Mouse (Mus musculus): Measurements from ENCODE around the gene Hist2h2aa2.
"Not testable (repeated sequence)": the region's sequence is repeated elsewhere in the genome, so short reads cannot be mapped to it uniquely, and the experiment has no call there.

The Hist2h2aa2 gene

GRCm38 (mm10) chr3:96239949-96240798 is at the start of gene Hist2h2aa2:
TSS of gene Hist2h2aa2 (minus strand) at chr3:96240276.
- in situ Hi-C loops (cut with MboI; ENCODE audit: unreplicated experiment in 2 of 2), result not testable (repeated sequence)

GRCm38 (mm10) chr3:96289201-96289600 is 49.1 kb upstream of the Hist2h2aa2 start:
- in situ Hi-C loops (cut with MboI; ENCODE audit: unreplicated experiment in 2 of 2), result loop anchor here (25.0 kb wide), 1 partner anchor 348 kb away; the partner anchor contains the start of genes Gm42957 (in 2 of the 2), Itga10 (in 2 of the 2), Pex11b (in 2 of the 2) and Rbm8a (in 2 of the 2)

- in situ Hi-C loops (cut with MboI; ENCODE audit: unreplicated experiment in 2 of 2), result loop anchor here (25.0 kb wide), 1 partner anchor 350 kb away; the partner anchor contains the start of genes Gm42957 (in 2 of the 2), Itga10 (in 2 of the 2), Pex11b (in 2 of the 2) and Rbm8a (in 2 of the 2)
Observed at GRCm38 (mm10) chr3:96287334-96287733, 47.3 kb upstream of the Hist2h2aa2 start.

DNA sequence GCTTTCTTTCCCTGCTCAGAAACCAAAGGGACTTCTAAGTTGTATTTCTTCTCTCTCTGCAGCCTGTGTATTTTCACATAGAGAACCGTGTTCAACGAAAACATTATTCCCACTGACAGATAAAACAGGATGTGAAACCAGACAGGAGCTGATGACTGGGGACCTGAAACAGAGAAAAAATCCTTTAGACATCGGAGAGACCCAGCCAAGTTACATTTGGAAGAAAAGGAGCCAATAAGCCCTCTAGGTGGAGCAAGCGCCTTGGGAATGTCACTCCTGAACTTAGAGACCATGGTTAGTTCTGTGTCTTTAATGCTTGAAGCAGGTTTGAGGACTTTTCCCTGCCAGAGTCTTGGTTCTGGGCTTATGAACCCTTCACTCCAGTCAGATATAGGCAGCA is 44.4 kb upstream of the Hist2h2aa2 start:
- in situ Hi-C loops (cut with MboI; ENCODE audit: unreplicated experiment in 2 of 2), result loop anchor here (5.0 to 25.0 kb wide), 3 partner anchors 43 to 353 kb away; partner anchors contain the start of genes Gm42957 (in 2 of the 2), Itga10 (in 2 of the 2), Pex11b (in 2 of the 2) and Rbm8a (in 2 of the 2)

DNA sequence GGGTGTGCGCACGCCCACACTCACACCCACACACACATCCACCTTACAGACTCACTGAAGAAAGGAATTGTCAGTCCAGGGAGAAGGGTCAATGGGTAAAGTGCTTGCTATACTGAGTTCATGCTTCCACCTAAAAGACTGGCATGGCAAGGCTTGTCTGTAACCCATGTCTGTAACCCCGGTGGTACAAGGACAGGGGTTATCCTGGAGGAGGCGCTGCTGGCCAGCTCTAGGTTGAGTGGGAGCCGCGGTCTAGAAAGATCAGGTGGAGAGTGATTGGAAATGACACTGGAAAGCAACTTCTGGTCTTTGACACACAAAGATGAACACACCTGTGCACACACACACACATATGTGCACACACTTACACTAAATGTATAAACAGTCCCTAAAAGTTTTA is 40.6 kb upstream of the Hist2h2aa2 start:
- in situ Hi-C loops (cut with MboI; ENCODE audit: unreplicated experiment in 2 of 2), result loop anchor here (5.0 to 25.0 kb wide), 3 partner anchors 47 to 357 kb away; partner anchors contain the start of genes Gm42957 (in 2 of the 2), Itga10 (in 2 of the 2), Pex11b (in 2 of the 2) and Rbm8a (in 2 of the 2)

DNA sequence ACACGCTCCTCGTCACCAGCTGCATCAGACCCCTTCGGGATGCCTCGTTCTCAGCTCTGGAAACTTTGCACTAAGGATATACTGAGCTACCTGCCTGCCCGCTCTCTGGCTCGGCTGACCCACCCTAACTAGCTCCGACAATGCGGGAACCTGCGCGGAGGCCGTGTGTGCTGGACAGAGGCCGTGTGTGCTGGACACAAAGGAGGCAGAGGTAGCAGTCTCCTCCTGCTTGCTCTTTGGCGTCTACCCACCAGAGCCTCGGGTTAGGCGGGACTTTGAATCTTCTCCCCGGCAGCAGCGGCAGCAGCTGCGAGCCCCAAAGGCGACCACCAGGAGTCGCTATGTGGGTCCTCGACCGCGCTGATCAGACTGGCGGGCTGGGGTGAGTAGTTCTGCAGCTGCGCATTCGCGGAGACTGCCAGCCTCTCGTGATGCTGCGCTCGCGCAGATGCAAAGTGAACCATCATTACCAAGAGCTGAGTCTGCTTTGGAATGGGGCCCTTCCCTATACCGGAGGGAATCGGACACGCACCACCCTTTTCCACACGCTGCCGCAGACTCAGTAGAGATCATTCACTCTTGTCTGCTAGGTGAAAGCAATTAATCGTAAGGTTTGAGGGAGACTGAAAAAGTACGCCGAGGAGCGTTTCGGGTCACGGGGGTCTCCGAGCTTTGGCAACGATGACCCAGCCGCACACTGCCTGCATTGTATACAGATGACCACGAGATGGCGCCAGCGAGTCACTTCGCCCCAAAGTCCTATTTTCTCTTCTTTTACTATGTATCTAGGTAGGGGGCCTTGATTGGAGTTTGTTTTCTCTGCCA is 37.9 kb upstream of the Hist2h2aa2 start:
- in situ Hi-C loops (cut with MboI; ENCODE audit: unreplicated experiment in 2 of 2), result loop anchor here (5.0 to 25.0 kb wide), 2 partner anchors 224 to 359 kb away; partner anchors contain the start of genes Gm42957 (in 2 of the 2), Itga10 (in 2 of the 2), Pex11b (in 2 of the 2) and Rbm8a (in 2 of the 2)

DNA sequence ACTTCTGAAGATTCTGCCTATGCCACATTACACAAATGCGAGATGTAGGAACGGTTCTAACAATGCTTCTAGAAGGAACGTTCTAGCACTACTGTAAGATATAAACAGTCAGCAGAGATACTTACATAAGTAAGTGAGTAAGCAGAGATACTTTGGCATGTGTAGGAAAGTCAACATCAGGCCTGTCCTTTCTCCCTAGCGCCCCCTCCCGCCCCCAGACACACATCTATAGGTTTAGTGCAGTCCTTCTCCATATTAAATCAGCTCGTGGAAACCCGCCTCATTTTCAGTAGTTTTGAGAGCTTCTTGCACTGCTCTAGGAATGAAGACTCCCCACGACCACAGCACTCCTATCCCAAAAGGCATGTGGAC is 37.3 kb upstream of the Hist2h2aa2 start:
- in situ Hi-C loops (cut with MboI; ENCODE audit: unreplicated experiment in 2 of 2), result loop anchor here (5.0 to 25.0 kb wide), 2 partner anchors 225 to 360 kb away; partner anchors contain the start of genes Gm42957 (in 2 of the 2), Itga10 (in 2 of the 2), Pex11b (in 2 of the 2) and Rbm8a (in 2 of the 2)

DNA sequence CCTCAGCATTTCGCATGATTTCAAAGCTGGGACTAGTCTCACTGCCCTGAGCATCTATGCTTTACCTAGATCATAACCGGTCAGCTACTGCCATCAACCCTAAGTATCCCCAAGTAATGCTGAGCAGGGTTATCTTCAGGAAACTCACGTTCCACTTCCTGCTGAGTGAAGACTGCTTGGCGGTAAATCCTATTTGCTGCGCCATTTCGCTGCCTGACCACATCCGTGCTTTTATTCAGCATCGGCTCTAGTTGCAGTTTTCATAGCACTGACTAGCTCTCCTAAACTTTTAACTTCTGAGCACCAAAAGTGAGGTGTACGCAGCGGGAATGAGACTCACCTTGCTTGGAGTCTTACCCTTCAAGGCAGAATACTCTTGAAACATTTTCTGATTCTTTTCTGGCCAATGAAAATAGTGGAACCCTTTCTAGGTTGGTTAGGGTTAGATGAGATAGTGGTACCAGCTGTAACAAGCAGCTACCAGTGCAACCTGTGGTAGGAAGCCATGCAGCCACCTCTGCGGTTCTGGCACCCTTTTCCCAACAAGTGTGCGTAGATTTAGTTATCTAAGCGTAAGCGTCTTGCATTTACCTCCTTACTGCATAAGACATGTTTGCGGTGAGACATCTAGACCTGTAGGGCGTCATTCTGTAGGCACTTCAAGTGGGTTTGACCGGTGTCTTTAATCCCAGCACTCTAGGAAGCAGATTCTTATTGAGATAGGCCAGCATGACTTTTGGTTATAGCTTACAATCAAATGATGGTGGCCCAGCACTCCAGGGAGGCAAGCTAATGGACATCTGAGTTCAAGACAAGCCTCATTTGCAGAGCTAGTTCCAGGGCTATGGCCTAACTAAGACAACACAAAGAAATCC is 33.8 kb upstream of the Hist2h2aa2 start:
- in situ Hi-C loops (cut with MboI; ENCODE audit: unreplicated experiment in 2 of 2), result loop anchor here in 1 of 2 experiments (25.0 kb wide), 2 partner anchors 312 to 612 kb away; partner anchors contain the start of gene Mcl1

DNA sequence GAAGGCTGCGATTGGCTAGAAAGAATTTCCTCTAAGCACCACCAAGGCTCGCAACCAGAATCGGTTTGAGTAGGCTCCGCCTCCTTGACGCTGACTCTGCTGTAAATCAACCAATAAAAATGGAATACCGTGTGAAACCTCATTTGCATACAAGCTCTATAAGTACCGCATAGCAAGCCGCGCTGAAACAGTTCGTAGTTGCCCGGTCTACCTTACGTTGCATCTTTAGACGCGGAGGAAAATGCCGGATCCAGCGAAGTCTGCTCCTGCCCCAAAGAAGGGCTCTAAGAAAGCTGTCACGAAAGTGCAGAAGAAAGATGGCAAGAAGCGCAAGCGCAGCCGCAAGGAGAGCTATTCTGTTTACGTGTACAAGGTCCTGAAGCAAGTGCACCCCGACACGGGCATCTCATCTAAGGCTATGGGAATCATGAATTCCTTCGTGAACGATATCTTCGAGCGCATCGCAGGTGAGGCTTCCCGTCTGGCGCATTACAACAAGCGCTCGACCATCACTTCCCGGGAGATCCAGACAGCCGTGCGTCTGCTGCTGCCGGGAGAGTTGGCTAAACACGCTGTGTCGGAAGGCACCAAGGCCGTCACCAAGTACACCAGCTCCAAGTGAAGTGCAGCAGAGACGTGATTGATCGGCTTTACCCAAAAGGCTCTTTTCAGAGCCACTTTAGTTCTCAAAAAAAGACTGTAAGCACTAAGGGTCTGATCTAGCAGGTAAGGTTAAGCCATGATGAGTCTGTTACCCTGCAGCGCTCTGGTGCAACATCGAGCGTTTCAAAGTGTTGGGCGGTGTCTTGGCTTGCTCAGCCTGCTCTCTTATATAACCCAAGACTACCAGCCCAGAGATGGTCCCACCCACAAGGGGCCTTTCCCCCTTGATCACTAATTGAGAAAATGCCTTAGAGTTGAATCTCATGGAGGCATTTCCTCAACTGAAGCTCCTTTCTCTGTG is 29.7 kb upstream of the Hist2h2aa2 start, which contains the start of gene Hist2h2bb:
TSS of gene Hist2h2bb (plus strand) at position 242 of the 964 bp plus-strand sequence.
- in situ Hi-C loops (cut with MboI; ENCODE audit: unreplicated experiment in 2 of 2), result loop anchor here in 1 of 2 experiments (5.0 to 25.0 kb wide), 3 partner anchors 42 to 607 kb away; partner anchors contain the start of gene Mcl1

GRCm38 (mm10) chr3:96268776-96269378 is 28.8 kb upstream of the Hist2h2aa2 start:
- in situ Hi-C loops (cut with MboI; ENCODE audit: unreplicated experiment in 2 of 2), result loop anchor here in 1 of 2 experiments (5.0 to 25.0 kb wide), 3 partner anchors 42 to 607 kb away; partner anchors contain the start of gene Mcl1

DNA sequence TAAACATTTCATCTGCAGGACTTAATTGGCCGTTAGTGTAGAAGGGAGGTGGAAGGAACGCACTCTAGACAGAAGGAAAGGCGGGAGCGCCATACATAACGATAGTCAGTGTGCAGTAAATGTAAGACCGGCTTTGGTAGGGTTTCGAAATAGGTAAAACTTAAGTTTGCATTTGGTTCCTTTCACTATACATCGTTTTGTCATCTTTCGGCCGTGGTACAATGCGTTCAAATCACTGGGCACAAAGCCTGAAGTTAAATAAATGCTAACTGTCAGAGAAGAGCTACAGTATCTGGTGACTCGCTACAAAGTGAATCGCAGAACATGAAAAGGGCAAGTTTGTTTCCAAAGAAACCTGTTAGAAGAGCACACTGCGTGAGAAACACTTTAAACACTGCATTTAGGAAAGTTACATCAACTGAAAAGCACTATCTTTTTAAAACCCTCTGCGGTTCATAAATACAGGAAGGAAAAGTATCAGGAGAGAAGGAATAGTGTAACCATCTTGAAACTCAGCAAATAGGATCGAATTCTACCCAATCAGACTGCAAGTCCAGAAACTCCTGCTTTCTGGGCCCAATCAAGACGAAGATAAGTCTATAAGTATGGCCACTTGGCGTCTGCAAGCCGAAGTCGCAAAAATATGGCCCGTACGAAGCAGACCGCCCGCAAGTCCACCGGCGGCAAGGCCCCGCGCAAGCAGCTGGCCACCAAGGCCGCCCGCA is 28.1 kb upstream of the Hist2h2aa2 start, which contains the start of gene Hist2h3b:
TSS of gene Hist2h3b (plus strand) at position 604 of the 725 bp plus-strand sequence.
- in situ Hi-C loops (cut with MboI; ENCODE audit: unreplicated experiment in 2 of 2), result loop anchor here in 1 of 2 experiments (5.0 to 25.0 kb wide), 3 partner anchors 41 to 606 kb away; partner anchors contain the start of gene Mcl1

DNA sequence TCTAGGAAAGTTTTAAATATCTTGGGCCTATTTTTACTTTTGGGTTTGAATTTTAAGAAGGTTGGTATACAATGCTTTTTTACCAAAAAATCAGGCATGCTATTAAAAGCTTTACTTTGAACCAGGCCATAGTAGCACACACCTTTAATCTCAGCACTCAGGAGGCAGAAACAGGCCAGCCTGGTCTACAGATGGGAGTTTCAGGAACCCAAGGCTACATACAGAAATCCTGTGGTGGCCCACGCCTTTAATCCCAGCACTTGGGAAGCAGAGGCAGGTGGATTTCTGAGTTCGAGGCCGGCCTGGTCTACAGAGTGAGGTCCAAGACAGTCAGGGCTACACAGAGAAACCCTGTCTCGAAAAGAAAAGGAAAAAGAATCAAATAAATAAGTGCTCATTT is 27.5 kb upstream of the Hist2h2aa2 start:
- in situ Hi-C loops (cut with MboI; ENCODE audit: unreplicated experiment in 2 of 2), result loop anchor here in 1 of 2 experiments (5.0 to 25.0 kb wide), 3 partner anchors 40 to 605 kb away; partner anchors contain the start of gene Mcl1

DNA sequence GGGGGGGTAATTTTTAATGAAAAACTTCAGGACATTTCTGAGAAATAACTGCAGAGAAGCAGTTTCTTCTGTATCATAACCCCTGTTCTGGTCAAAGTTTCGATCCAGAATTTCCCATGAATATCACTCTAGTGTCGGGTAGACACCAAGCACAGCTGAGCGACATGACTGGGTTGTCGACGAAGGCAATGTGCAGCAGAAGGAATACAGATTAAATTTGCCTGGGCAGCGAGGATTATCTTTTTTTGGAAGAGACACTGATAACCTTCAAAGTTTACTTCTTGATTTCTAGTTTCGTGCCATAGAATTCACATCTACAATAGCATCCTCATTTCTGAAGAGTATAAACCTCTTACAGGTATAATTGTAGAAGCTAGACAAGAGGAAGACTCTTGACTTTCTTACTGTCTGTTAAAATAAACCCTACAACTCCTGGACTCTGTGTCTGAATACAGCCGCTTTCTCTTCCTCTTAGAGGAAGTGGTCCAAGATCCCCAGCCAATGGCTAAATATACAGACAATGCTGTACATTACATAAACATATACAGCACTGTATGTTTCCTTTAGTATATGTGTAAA is 26.1 kb upstream of the Hist2h2aa2 start:
- in situ Hi-C loops (cut with MboI; ENCODE audit: unreplicated experiment in 2 of 2), result loop anchor here in 1 of 2 experiments (5.0 to 25.0 kb wide), 3 partner anchors 39 to 604 kb away; partner anchors contain the start of gene Mcl1

GRCm38 (mm10) chr3:96264404-96264949 is 24.4 kb upstream of the Hist2h2aa2 start:
- in situ Hi-C loops (cut with MboI; ENCODE audit: unreplicated experiment in 2 of 2), result loop anchor here in 1 of 2 experiments (25.0 kb wide), 2 partner anchors 302 to 602 kb away; partner anchors contain the start of gene Mcl1
